Mouse (Mus musculus): ENCODE data around the gene Tmc5. TPM values are rescaled to one million over a fixed set of nuclear protein-coding genes. Genes with fewer than 3 reads are reported as not detected.
A peak's percentile ranks its signal among the peaks of the same experiment; 100 is the strongest.

Gene Tmc5
- total RNA-seq, 2 experiments from 2014 or later: 0.23 to 0.30 TPM

DNA sequence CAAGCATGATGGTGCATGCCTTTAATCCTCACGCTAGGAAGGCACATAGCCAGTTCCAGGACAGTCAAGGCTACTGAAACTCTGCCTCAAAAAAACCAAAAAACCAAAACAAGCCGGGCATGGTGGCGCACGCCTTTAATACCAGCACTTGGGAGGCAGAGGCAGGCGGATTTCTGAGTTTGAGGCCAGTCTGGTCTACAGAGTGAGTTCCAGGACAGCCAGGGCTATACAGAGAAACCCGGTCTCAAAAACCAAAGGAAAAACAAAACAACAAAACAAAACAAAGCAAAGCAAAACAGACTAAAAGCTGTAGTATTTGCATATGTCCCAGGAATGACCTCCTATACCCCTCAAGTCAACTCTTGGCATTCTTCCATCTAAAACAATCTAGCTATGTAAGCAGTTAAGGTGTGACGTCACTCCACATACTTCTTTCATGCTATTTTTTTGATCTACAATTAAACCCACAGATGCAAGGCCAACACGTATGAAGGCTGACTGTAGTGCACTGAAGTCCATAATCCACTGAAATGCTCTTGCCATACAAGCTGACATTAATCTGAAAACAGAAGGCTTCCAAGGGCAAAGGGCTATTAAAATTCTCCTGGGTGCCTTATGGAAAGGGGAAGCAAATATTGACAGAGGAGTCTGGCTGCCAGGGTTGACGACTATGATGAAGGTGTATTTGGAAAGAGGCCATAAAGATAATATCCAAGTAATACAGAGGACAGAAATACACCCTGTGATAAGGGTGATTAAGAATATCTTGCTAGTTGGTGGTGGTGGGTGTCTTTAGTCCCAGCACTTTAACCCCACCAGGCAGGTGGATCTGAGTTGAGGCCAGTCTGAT is 107.1 kb downstream of the Tmc5 start:
- peak overlapping the region; percentile 98 for H3K27ac ChIP-seq
- intact Hi-C loops (cut with DNase I): no loop called here
- no peak for TF ChIP-seq CTCF (IDR thresholded peaks at IDR 0.05)
- no peak for DNase-seq (ENCODE audit: extremely low spot score in 1 of 2, low spot score in 2 of 2)
- H3K4me3 ChIP-seq: peak overlapping the region; percentile 99

DNA sequence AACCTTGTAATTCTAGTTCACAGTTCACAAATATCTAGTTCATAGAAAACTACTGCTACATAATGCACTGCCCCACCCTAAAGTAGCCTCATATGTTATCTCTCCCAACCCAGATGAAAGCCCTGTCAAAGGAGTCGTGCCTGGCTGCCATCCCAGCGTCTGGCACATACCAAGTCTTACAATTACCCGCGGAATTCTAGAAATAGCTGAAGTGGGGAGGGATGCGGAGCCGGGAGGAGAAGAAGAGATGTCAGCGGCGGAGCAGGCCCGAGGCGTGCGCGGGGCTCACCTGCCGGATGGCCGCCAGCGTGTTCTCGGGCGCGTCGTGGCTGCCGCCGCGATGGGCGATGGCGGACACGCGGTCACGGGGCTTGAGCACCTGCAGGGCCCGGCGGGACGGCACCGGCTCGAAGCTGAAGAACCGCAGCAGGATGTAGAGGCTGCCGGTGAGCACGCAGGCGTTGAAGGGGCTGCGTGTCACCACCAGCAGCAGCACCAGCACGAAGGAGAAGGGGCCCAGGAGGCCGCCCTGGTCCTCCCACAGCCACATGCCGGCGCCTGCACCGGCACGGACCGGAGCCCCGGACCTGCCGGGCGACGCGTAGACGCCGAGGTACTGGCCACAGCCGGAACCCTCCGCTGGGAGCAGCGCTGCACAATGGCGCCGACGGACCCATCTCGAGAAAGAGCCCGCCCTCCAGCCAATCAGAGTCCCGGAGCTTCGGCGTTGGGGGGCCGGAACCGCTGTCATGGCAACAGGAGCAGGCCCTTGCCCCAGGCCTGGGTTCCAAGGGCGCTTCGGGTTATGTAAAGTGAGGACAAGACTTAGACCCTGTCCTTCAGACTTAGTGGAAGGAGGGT is 108.2 kb downstream of the Tmc5 start, which contains the start of gene Gde1:
TSS of gene Gde1 (minus strand) at position 678 of the 861 bp plus-strand sequence.
- Histone ChIP-seq H3K4me3 (peak within 1 kb of the TSS; percentile 99), H3K27ac (peak within 1 kb of the TSS; percentile 98)
- intact Hi-C loops (cut with DNase I): no loop called here
- TF ChIP-seq CTCF (IDR thresholded peaks at IDR 0.05): no peak
- DNase-seq (ENCODE audit: extremely low spot score in 1 of 2, low spot score in 2 of 2): peak; percentile 92

DNA sequence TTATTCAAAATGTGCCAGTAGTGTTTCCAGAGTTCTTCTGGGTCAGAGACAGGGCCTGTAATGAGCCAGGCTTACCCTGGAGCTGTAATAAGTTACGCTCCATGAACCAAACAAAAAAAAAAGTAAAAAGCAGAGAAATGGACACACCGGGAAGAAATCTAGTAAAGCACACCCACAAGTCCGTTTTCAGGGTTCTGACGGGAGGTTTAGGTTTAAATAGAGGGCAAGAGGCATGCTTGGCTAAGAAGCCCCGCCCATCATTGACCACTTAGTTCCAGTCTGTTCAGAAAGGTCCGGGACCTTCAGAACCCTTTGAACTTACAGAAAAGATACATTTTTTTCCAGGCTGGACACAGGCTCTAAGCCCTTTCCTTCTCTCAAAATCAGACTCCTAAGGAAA is 109.0 kb downstream of the Tmc5 start:
- H3K27ac ChIP-seq: peak overlapping the region; percentile 98
- no peak for TF ChIP-seq CTCF (IDR thresholded peaks at IDR 0.05)
- intact Hi-C loops (cut with DNase I): no loop called here
- H3K4me3 ChIP-seq: peak overlapping the region; percentile 99
- DNase-seq (ENCODE audit: extremely low spot score in 1 of 2, low spot score in 2 of 2): no peak

DNA sequence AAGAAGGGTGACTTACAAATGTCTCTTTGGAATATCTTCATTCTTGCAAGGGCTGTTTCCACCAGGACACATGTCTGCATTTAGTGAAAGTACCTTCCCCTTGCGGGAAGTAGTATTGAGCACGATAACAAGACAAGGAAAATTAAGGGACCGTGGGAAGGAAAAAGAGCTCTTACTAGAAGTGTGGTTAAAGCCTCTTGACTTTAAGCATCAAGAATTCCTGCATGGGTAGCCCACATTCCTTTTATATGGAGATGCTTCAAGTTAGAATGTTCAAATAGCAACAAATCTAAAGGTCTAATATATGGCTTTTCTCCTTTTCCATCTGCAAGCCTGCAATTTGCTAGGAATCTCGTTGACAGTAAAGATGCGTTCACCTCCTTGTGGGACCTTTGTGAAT is 109.4 kb downstream of the Tmc5 start:
- intact Hi-C loops (cut with DNase I): no loop called here
- DNase-seq (ENCODE audit: extremely low spot score in 1 of 2, low spot score in 2 of 2): no peak
- TF ChIP-seq CTCF (IDR thresholded peaks at IDR 0.05): no peak
- Histone ChIP-seq H3K27ac (peak overlapping the region; percentile 98; the same call in 1 of the 2 replicates), H3K4me3 (no peak overlapping the region)

DNA sequence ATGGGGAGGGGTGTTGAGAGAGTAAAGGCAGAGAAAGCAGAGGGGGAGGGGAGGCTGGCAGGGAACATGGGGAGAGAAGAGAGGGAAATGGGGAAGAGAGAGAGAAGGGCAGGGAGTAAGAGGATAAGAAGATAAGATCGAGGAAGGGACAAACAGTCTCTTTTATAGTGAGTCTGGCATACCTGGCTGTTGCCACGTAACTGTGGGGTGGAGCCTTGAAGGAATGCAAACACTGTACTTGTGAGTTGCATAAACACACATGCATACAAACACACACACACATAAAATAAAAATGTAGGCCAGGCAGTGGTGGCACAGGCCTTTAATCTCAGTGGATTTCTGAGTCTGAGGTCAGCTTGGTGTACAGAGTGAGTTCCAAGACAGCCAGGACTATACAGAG is 110.1 kb downstream of the Tmc5 start:
- no peak overlapping the region for H3K4me3 ChIP-seq
- H3K27ac ChIP-seq: no peak overlapping the region
- intact Hi-C loops (cut with DNase I): no loop called here
- no peak for TF ChIP-seq CTCF (IDR thresholded peaks at IDR 0.05)
- DNase-seq (ENCODE audit: extremely low spot score in 1 of 2, low spot score in 2 of 2): no peak

DNA sequence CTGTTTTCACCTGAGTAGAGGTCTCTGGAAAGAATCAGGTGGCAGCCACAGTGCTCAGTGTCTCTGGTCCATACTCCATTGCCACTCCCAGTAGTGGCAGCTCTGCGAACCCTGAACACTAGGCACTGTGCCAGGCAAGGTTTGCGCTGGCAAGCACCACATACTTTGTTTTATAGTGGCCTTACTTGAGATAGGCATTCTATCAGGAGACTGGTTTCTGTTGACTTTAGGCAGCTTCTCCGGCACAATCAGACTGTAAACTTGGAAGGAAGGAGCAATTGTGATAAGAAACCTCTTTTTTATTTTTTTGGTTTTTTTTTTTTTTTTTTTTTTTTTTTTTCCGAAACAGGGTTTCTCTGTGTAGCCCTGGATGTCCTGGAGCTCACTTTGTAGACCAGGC is 110.9 kb downstream of the Tmc5 start:
- DNase-seq (ENCODE audit: extremely low spot score in 1 of 2, low spot score in 2 of 2): no peak
- Histone ChIP-seq H3K27ac (no peak overlapping the region), H3K4me3 (no peak overlapping the region)
- no peak for TF ChIP-seq CTCF (IDR thresholded peaks at IDR 0.05)
- intact Hi-C loops (cut with DNase I): no loop called here

DNA sequence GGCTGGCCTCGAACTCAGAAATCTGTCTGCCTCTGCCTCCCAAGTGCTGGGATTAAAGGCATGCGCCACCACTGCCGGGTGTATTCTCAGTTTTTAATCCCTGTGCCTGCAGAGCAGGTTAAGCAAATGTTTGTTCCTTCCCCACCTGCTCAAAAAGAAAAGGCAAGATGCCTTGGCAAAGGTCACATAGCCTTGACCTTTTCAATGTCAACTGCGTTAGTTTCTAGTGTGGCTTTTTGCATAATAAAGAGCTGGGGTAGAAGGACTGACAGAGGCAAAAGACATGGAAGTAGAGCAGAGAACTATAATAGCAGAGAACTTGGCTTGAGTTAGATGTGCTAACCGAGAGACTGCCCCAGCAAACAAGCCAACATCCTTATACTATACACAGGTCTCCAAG is 113.7 kb downstream of the Tmc5 start:
- TF ChIP-seq CTCF (IDR thresholded peaks at IDR 0.05): no peak
- intact Hi-C loops (cut with DNase I): no loop called here
- Histone ChIP-seq H3K4me3 (no peak overlapping the region), H3K27ac (no peak overlapping the region)
- no peak for DNase-seq (ENCODE audit: extremely low spot score in 1 of 2, low spot score in 2 of 2)

DNA sequence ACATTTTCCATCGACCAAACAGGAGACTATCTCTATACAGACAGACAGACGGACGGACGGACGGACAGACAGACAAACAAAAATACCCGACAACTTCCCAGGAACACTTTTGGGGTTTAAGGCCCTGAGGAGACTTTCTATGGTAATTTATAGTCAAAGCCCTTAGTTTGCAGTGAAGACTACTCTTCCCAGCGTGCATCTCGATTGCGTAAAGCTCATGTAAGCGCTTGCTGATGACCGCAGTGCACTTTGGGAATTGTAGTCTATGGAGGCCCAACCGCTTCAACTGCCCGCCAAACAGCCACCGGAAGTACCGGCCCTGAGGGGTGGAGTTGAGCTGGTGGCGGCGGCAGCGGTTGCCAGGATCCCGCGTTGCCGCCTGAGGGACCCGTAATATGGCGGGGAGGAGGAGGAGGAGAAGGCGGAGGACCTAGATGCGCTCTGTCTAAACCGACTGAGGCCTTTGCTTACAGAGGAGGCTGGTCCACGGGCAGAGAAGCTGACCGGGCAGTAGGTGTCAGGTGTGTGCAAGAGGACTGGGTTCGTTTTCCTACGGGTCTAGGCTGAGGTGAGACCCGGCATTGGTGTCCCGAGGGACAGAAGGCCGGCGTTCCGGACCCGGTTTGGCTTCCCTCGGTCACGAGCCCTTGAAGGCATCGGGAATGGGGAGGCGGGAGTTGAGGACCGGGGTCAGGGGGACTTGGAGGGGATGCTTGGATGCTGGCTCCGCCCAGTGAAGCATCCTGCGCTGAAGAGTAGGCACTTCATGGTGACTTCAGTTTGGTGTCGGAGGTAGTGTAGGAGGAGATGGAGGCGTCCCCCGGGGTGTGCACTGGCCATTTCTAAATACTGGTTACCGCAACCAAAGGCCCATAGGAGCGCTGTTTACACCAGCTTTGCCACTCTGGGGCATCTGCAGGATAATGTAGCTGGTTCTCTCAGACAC is 115.4 kb downstream of the Tmc5 start, which contains the start of gene Ccp110:
TSS of gene Ccp110 (plus strand) at position 325 of the 946 bp plus-strand sequence.
- H3K27ac ChIP-seq: peak within 1 kb of the TSS; percentile 89
- DNase-seq (ENCODE audit: extremely low spot score in 1 of 2, low spot score in 2 of 2): peak; percentile 93
- intact Hi-C loops (cut with DNase I): loop anchor here (2.0 kb wide), 1 partner anchor 28 kb away; the partner anchor contains the start of gene Vps35l
- peak; percentile 16 for TF ChIP-seq CTCF (IDR thresholded peaks at IDR 0.05)
- peak within 1 kb of the TSS; percentile 92 for H3K4me3 ChIP-seq

DNA sequence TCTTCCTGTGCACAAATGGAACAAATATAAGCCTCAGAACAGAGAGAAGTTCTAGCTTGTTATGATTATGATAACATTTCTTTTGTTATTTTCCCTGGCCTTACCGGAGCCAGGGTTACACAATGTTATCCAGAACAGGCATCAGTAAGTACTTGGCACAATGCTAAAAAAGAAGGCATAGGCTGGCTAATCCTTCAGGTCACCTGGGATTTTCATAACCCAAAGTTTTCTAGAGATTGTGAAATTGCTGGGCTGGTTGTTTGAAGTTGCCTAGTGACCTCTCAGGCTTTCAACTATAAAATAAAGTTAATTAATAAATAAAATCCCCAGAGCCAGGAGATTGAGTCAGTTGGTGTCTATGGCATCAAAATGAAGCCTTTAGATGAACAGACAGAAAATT is 117.8 kb downstream of the Tmc5 start:
- Histone ChIP-seq H3K27ac (peak overlapping the region; percentile 29; the same call in 1 of the 2 replicates), H3K4me3 (no peak overlapping the region)
- DNase-seq (ENCODE audit: extremely low spot score in 1 of 2, low spot score in 2 of 2): no peak
- intact Hi-C loops (cut with DNase I): no loop called here
- TF ChIP-seq CTCF (IDR thresholded peaks at IDR 0.05): no peak

DNA sequence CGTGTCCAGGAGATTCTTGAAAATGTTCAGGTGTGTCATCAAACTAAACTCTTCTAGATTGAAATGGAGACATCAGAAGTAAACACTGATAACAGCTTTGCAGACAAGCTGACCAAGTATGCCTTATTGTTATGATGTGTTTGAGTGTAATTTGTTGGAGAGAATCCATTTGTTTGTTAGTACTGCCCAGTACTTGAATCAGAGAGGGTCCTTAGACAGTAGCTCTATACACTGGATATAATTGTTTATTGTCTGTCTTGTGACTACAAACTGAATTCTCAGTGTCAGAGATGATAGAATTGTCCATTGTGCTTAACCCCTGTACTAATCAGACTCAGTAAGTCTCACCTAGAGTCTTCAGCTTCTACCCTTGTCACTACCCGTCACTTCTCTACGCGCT is 121.0 kb downstream of the Tmc5 start:
- Histone ChIP-seq H3K4me3 (no peak overlapping the region), H3K27ac (peak overlapping the region; percentile 55; the same call in 1 of the 2 replicates)
- intact Hi-C loops (cut with DNase I): no loop called here
- no peak for DNase-seq (ENCODE audit: extremely low spot score in 1 of 2, low spot score in 2 of 2)
- no peak for TF ChIP-seq CTCF (IDR thresholded peaks at IDR 0.05)

DNA sequence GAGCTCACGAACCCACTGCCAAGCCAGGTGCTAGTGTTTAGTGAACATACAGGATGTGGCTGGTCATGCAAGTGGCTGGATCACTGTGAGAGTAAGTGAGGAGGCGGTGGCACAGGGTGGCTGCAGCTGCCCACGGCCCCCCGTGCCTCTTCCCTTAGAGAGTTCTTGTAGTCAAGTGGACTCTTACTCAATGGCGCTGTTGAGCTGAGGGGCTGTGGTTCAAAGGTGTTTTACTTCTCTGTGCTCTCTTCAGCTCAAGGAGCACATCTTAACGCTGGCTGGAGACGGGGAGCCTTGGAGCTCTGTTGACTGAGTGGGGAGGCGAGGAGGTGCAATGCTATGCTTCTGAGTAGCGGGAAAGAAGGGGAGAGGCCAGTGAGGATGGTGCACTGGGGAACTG is 126.8 kb downstream of the Tmc5 start:
- no peak overlapping the region for H3K27ac ChIP-seq
- intact Hi-C loops (cut with DNase I): no loop called here
- no peak overlapping the region for H3K4me3 ChIP-seq
- DNase-seq (ENCODE audit: extremely low spot score in 1 of 2, low spot score in 2 of 2): no peak
- TF ChIP-seq CTCF (IDR thresholded peaks at IDR 0.05): no peak

Other genes starting within 250 kb of the Tmc5 start
- gene Syt17, start 149.1 kb upstream of the Tmc5 start, total RNA-seq (2021): 10 to 100 TPM; 59.2 to 63.5 TPM
- 1 to 10 TPM; 3.2 to 4.1 TPM for gene Itpripl2, start 105.3 kb upstream of the Tmc5 start, total RNA-seq (2021)
- gene Coq7, start 63.9 kb upstream of the Tmc5 start, total RNA-seq (2021): 10 to 100 TPM; 34.8 to 35.6 TPM
- 10 to 100 TPM; 15.9 to 17.1 TPM for gene Tmc7, start 12.6 kb upstream of the Tmc5 start, total RNA-seq (2021)
- gene Gde1, start 108.5 kb downstream of the Tmc5 start, total RNA-seq (2021): 100 to 1,000 TPM; 236 to 239 TPM
- 10 to 100 TPM; 47.6 to 47.7 TPM for gene Ccp110, start 115.3 kb downstream of the Tmc5 start, total RNA-seq (2021)
- 10 to 100 TPM; 51.8 to 55.5 TPM for gene Vps35l, start 142.9 kb downstream of the Tmc5 start, total RNA-seq (2021)

Measured in left cerebral cortex, adult 2 months (tissue).